Mouse (Mus musculus) C2C12 (cell line): Measurements from ENCODE around the gene Aldh1l1. TPM values are rescaled to one million over a fixed set of nuclear protein-coding genes. Genes with fewer than 3 reads are reported as not detected.

Experiments
- H3K27me3 ChIP-seq: one replicate; pipeline ENCODE4 v1.6.1; 2011; ENCODE audit not compliant: control insufficient read depth, insufficient read depth, insufficient read length
- H3K36me3 ChIP-seq: one replicate; pipeline ENCODE4 v1.6.1; 2011; ENCODE audit not compliant: control insufficient read depth, insufficient read depth
- H3K4me3 ChIP-seq: one replicate; pipeline ENCODE4 v1.5.1; 2011; ENCODE audit warnings: mild to moderate bottlenecking, control low read depth; ENCODE audit not compliant: poor library complexity, insufficient read depth, severe bottlenecking
- H3K79me2 ChIP-seq: one replicate; pipeline ENCODE4 v1.6.1; 2011; ENCODE audit not compliant: control insufficient read depth, insufficient read depth
- H3K79me3 ChIP-seq: one replicate; pipeline ENCODE4 v1.6.1; 2011; ENCODE audit warnings: low read depth, control low read depth
- H3ac ChIP-seq: one replicate; pipeline ENCODE3; 2011; ENCODE audit warnings: low read depth; ENCODE audit not compliant: control insufficient read depth, insufficient read length
- CEBPB ChIP-seq: IDR thresholded peaks from one replicate; pipeline ENCODE4 v1.6.1; 2011; ENCODE audit warnings: low read depth, mild to moderate bottlenecking, control low read depth, moderate library complexity
- CTCF ChIP-seq: IDR thresholded peaks from one replicate; pipeline ENCODE4 v1.5.1; 2011; ENCODE audit not compliant: control insufficient read depth, insufficient read depth, insufficient read length
- FOSL1 ChIP-seq: IDR thresholded peaks from one replicate; pipeline ENCODE4 v1.8.0; 2011; ENCODE audit warnings: mild to moderate bottlenecking, low read length; ENCODE audit not compliant: poor library complexity, insufficient read depth, severe bottlenecking
- MAX ChIP-seq: IDR thresholded peaks from one replicate; pipeline ENCODE4 v1.6.1; 2011; ENCODE audit warnings: mild to moderate bottlenecking, control low read depth
- MYOD1 ChIP-seq: IDR thresholded peaks from one replicate; pipeline ENCODE4 v1.6.1; 2011; ENCODE audit warnings: low read depth; ENCODE audit not compliant: control insufficient read depth, insufficient read length
- MYOG ChIP-seq: IDR thresholded peaks from one replicate; pipeline ENCODE4 v1.6.1; 2011; ENCODE audit not compliant: control insufficient read depth, insufficient read length; ENCODE audit errors: extremely low read depth
- USF1 ChIP-seq: IDR thresholded peaks from one replicate; pipeline ENCODE4 v1.6.1; 2011; ENCODE audit warnings: low read depth, mild to moderate bottlenecking, control low read depth, moderate library complexity
- polyA plus RNA-seq: library from polyadenylated mRNA; unstranded; fragments of >200 nt; fragmentation: generic; extraction: Trizol; gene quantifications from one replicate; pipeline ENCODE4 v1.2.1, GENCODE M21; 2012; ENCODE audit warnings: missing spikeins

The Aldh1l1 gene
- polyA plus RNA-seq, 1 experiment, result 0.16 TPM

DNA sequence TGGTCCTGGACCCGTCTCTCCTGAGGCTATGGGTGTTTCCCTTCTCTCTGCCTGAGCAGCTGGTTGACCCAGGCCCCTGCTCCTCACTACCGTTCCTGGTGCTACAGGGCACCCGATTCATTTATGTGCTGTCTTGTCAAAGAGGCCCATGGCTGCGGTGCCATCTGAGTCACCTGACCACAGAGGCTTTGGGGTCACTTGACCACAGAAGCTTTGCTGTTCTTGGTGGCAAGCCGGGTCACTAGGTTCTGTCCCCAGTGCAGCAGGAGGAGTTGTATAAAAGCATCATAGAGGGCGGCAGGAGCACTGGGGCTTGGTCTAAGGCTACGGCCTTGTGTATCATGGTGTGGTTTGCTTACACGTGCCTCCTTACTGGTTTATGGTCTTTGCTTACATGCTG lies 127.0 kb downstream of the Aldh1l1 start:
- Histone ChIP-seq H3K4me3 (no peak overlapping the region), H3K36me3 (no peaks in the 10 kb centered on the region), H3K79me2 (no peaks in the 10 kb centered on the region), H3K79me3 (no peaks in the 10 kb centered on the region), H3K27me3 (peaks cover 14% of the 10 kb centered on the region), H3ac (no peak overlapping the region)
- TF ChIP-seq FOSL1 (no peak), CEBPB (no peak), MYOD1 (no peak), CTCF (no peak), MAX (no peak), USF1 (no peak), MYOG (no peak)

DNA sequence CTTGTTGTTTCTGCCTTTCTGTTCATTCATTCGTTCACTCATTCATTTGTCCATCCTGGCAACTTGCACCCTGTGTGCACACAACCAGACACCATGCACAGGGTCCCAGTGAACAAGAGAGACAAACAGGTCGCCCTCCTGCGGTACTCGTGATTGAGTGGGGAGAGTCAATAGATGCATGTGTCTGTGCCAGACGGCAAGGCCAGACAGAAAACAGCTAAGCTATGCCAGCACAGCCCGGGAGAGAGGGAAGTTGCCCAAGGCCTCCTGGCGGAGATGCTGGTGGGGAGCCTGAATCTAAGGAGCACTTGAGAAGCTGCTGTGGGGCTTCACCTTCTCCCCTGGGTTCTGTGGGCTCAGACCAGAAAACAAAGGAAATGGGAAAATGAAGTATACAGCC lies 129.1 kb downstream of the Aldh1l1 start:
- no peak overlapping the region for H3ac ChIP-seq
- no peaks in the 10 kb centered on the region for H3K79me3 ChIP-seq
- H3K4me3 ChIP-seq, result no peak overlapping the region
- no peaks in the 10 kb centered on the region for H3K36me3 ChIP-seq
- TF ChIP-seq MAX (no peak), MYOG (no peak), MYOD1 (no peak), FOSL1 (no peak)
- no peaks in the 10 kb centered on the region for H3K79me2 ChIP-seq
- H3K27me3 ChIP-seq, result peaks cover 14% of the 10 kb centered on the region

DNA sequence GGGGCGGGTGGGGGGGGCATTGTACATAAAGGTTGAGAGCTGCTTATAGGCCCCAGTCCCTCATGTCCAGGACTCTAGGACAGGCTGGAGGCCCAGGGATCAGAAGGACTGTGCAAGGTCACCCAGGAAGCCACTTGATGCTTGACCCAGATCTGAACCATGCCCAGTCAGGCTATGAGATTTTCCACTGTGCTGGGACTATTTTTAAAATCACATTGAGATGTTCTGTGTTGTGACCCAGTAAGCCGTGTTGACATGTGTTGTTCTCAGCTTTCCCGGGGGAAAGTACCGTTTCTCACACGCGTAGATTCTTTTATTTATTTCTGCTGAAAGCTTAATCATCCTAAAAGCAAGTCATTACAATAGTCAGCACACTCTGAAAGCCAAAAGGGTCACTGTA lies 129.8 kb downstream of the Aldh1l1 start:
- H3K4me3 ChIP-seq, result no peak overlapping the region
- H3K27me3 ChIP-seq, result peaks cover 18% of the 10 kb centered on the region
- no peaks in the 10 kb centered on the region for H3K79me3 ChIP-seq
- no peak for TF ChIP-seq MYOD1
- no peak for TF ChIP-seq FOSL1
- TF ChIP-seq CTCF, result no peak
- no peak for TF ChIP-seq MAX
- TF ChIP-seq MYOG, result no peak
- no peak for TF ChIP-seq USF1
- TF ChIP-seq CEBPB, result no peak
- H3ac ChIP-seq, result no peak overlapping the region
- no peaks in the 10 kb centered on the region for H3K79me2 ChIP-seq
- H3K36me3 ChIP-seq, result no peaks in the 10 kb centered on the region

DNA sequence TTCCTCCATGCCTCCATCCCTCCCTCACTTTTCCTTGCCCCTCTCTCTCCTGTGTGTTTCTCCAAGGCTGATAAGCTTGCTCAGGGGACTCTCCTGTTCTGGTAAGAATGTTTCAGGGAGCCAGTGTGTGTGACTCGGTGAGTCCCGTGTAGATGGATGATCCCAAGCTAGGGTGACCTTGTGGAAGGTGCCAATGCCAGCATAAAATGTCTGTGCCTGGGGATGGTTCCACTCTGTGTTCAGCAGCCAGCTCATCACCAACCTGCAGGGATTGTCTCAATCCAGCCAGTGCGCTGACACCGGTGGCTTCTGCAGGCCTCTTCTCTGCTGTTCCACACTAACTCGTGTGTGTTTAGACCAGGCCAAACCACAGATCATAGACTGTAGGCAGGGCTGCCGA lies 130.3 kb downstream of the Aldh1l1 start:
- Histone ChIP-seq H3K4me3 (no peak overlapping the region), H3ac (no peak overlapping the region), H3K79me3 (no peaks in the 10 kb centered on the region), H3K79me2 (no peaks in the 10 kb centered on the region), H3K36me3 (no peaks in the 10 kb centered on the region), H3K27me3 (peaks cover 22% of the 10 kb centered on the region)
- TF ChIP-seq CEBPB (no peak), MAX (no peak), CTCF (no peak), MYOG (no peak)

DNA sequence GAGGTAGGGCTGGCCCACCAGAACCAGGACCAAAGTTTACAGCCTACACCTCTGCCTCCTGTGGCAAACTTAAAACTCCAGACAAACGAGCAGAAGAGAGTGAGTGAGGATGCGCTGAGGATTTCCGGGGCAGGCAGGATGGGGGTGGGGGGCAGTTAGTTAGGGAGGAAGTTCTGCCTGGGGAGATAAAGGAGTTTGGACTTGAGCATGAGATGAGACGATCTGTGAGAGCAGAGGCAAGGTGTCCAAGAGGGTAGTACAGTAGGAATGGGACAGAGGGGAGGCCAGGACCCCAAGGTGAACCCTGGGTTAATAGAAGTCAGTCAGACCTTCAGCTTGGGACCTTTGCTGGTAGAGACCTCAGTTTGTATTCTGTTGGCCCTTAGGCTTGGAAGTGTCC lies 132.0 kb downstream of the Aldh1l1 start:
- Histone ChIP-seq H3K4me3 (no peak overlapping the region), H3K79me2 (no peaks in the 10 kb centered on the region), H3ac (no peak overlapping the region), H3K36me3 (no peaks in the 10 kb centered on the region), H3K27me3 (peaks cover 33% of the 10 kb centered on the region), H3K79me3 (no peaks in the 10 kb centered on the region)
- TF ChIP-seq FOSL1, result no peak
- no peak for TF ChIP-seq MAX
- TF ChIP-seq CEBPB, result no peak
- TF ChIP-seq CTCF, result no peak
- TF ChIP-seq MYOD1, result no peak
- no peak for TF ChIP-seq MYOG
- TF ChIP-seq USF1, result no peak

DNA sequence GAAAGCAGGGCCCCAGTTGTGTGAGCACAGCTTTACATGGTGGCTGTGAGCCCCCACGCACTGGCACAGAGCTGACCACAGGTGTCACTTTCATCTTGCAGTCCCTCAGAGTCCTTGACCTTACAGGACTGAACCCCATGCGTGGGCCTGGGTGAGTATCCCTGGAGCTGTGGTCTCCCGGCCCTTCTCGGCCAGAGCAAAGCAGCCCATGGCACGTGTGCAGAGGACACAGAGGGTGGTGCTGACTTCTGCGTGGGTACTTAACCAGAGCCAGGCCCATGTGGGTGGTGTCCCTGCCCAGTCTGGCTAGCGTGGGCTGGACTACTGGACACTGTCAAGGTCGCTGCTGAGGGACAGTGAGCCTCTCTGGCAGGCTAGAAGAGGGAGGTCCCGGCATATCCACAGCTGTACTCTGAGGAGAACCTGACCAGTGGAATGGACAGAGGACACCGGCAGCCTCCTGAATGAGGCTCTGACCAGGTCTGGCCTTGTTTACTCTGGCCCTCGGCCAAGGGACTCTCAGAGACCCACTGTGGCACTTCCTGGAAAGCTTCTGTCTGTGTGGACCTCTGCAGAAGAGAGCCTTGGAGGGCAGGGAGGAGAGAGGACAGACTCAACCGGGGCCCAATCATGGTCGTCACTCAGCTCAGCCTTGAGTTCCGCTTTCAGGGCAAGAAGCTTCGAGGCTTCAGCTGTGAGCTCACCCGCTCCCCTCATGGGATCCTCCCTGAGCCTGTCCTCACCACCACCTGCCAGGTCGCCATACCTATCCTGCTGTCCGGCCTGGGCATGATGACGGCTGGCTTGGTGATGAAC lies 132.8 kb downstream of the Aldh1l1 start:
- Histone ChIP-seq H3K79me3 (no peaks in the 10 kb centered on the region), H3K4me3 (no peak overlapping the region), H3K27me3 (peaks cover 33% of the 10 kb centered on the region), H3K79me2 (no peaks in the 10 kb centered on the region), H3K36me3 (no peaks in the 10 kb centered on the region), H3ac (no peak overlapping the region)
- no peak for TF ChIP-seq MAX
- TF ChIP-seq MYOD1, result no peak
- TF ChIP-seq CEBPB, result no peak
- no peak for TF ChIP-seq CTCF
- TF ChIP-seq USF1, result no peak
- no peak for TF ChIP-seq MYOG
- TF ChIP-seq FOSL1, result no peak
